Mouse (Mus musculus) hematopoietic stem cell, adult 5-6 weeks (primary cell): ENCODE data around the gene Sntg2. TPM values are rescaled to one million over a fixed set of nuclear protein-coding genes. Genes with fewer than 3 reads are reported as not detected.

Experiments
- ATAC-seq, 2 experiments: fragments of 125-278 bp in 1 of 2; replicated peaks in 1 of 2; 2 replicates each; pipeline ENCODE4 v1.8.0; 2016 to 2017; ENCODE audit warnings: inconsistent platforms in 2 of 2, mild to moderate bottlenecking in 2 of 2, moderate number of reproducible peaks in 2 of 2, low read depth in 1 of 2, moderate TSS enrichment in 1 of 2; ENCODE audit not compliant: low FRiP score in 2 of 2, poor library complexity in 2 of 2, severe bottlenecking in 2 of 2, insufficient read depth in 1 of 2, low TSS enrichment in 1 of 2
- total RNA-seq: library from RNA; stranded (forward); fragments of 172-1452, 232-1000 nt; gene quantifications from 2 replicates; pipeline ENCODE4 v1.2.3, GENCODE M21; 2017

Gene Sntg2
- total RNA-seq, 1 experiment from 2014 or later, result 5.0 TPM

- no peak for ATAC-seq
These were observed 138.2 kb downstream of the Sntg2 start for GRCm38 (mm10) chr12:30234940-30235339.

- ATAC-seq, result no peak
These were observed 145.2 kb downstream of the Sntg2 start for GRCm38 (mm10) chr12:30228004-30228403.

GRCm38 (mm10) chr12:30226247-30226646 lies 146.9 kb downstream of the Sntg2 start:
- ATAC-seq, result no peak

- ATAC-seq, result no peak
These were observed 156.3 kb downstream of the Sntg2 start for GRCm38 (mm10) chr12:30216762-30217441.

GRCm38 (mm10) chr12:30214761-30215160 lies 158.4 kb downstream of the Sntg2 start:
- ATAC-seq, result no peak

GRCm38 (mm10) chr12:30210388-30210787 lies 162.8 kb downstream of the Sntg2 start:
- ATAC-seq, result no peak

- no peak for ATAC-seq
These were observed 164.6 kb downstream of the Sntg2 start for GRCm38 (mm10) chr12:30208527-30208926.

- no peak for ATAC-seq
These were observed 165.1 kb downstream of the Sntg2 start for GRCm38 (mm10) chr12:30208087-30208486.

- no peak for ATAC-seq
These were observed 168.7 kb downstream of the Sntg2 start for GRCm38 (mm10) chr12:30204457-30204856.

- no peak for ATAC-seq
These were observed 170.4 kb downstream of the Sntg2 start for GRCm38 (mm10) chr12:30202763-30203162.

GRCm38 (mm10) chr12:30201031-30201430 lies 172.1 kb downstream of the Sntg2 start:
- ATAC-seq, result no peak

GRCm38 (mm10) chr12:30200621-30201020 lies 172.6 kb downstream of the Sntg2 start:
- ATAC-seq, result no peak

GRCm38 (mm10) chr12:30199735-30200134 lies 173.4 kb downstream of the Sntg2 start:
- peak; percentile 21 to 54; a peak in 2 of 4 replicates for ATAC-seq

GRCm38 (mm10) chr12:30198250-30198649 lies 174.9 kb downstream of the Sntg2 start:
- ATAC-seq, result no peak

GRCm38 (mm10) chr12:30181721-30182120 lies 191.5 kb downstream of the Sntg2 start:
- ATAC-seq, result no peak

GRCm38 (mm10) chr12:30179623-30180022 lies 193.6 kb downstream of the Sntg2 start:
- no peak for ATAC-seq

GRCm38 (mm10) chr12:30177966-30178365 lies 195.2 kb downstream of the Sntg2 start:
- ATAC-seq, result no peak

- no peak for ATAC-seq
These were observed 195.6 kb downstream of the Sntg2 start for GRCm38 (mm10) chr12:30177529-30177928.

GRCm38 (mm10) chr12:30168491-30168890 lies 204.7 kb downstream of the Sntg2 start:
- ATAC-seq, result no peak
